Mouse (Mus musculus): ENCODE results near the gene Lhfp.

DNA sequence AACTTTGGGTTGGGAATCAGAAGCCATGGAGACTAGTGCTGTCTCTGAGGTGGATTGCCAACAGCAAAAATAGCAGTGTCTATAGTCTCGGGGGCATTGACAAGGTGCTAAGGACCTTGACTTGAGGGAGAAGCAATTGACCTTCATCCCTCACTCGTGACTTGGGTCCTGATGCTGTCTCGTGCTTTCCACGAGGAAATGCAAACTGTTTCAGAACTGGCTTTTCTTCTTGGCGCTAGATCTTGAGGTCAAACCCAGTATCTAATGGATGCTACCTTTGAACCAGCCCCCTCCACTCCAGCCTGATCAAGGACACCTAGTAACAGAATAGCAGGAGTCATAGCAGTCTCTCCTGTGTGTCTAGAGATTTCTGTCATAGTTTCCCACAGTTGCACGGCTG lies 78.7 kb downstream of the Lhfp start:
- no peak for TF ChIP-seq POLR2A (IDR thresholded peaks at IDR 0.05; ENCODE audit: borderline replicate concordance, extremely low read depth, insufficient read depth, insufficient read length, poor library complexity, severe bottlenecking)
- no peak for TF ChIP-seq CTCF (IDR thresholded peaks at IDR 0.05; ENCODE audit: borderline replicate concordance, extremely low read depth, insufficient read depth, insufficient read length)

Data from brain, embryonic 14.5 days (tissue).